Mouse (Mus musculus): ENCODE results near the gene Rfng. TPM values are rescaled to one million over a fixed set of nuclear protein-coding genes. Genes with fewer than 3 reads are reported as not detected.
"Not testable (repeated sequence)": the region's sequence is repeated elsewhere in the genome, so short reads cannot be mapped to it uniquely, and the experiment has no call there.

The Rfng gene
- total RNA-seq, 2 experiments from 2014 or later = 66.1 to 68.6 TPM

GRCm38 (mm10) chr11:120772749-120773148 lies 11.3 kb downstream of the Rfng start:
- DNase-seq = no peak

DNA sequence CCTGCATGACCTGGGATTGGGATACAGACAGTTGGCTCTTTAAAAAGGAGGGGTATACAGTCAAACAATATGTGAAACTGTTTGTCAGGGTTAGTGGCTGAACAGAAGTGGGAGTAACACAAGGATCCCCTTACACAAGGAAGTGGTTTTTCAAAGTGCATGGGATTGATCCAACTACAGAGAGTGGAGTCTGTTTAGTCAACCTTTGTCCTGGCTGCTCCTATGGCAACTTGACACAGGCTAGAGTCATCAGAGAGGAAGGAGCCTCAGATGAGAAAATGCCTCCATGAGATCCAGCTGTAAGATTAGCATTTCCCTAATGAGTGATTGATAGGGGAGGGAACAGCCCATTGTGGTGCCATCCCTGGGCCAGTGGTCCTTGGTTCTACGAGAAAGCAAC lies 15.8 kb downstream of the Rfng start:
- DNase-seq = no peak

DNA sequence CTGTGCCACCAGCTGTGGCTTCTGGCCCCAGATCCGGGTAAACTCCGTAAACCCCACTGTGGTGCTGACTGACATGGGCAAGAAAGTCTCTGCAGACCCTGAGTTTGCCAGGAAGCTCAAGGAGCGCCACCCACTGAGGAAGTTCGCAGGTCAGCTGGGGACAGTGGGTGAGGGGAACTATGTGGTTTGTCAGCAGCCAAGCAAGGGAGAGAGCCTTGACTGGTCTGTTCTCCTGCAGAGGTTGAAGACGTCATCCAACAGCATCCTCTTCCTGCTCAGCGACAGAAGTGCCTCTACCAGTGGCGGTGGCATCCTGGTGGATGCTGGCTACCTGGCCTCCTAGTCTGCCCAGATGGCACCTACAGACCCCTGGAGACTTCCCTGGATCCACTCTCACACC lies 17.0 kb downstream of the Rfng start:
- not testable (repeated sequence) for DNase-seq

DNA sequence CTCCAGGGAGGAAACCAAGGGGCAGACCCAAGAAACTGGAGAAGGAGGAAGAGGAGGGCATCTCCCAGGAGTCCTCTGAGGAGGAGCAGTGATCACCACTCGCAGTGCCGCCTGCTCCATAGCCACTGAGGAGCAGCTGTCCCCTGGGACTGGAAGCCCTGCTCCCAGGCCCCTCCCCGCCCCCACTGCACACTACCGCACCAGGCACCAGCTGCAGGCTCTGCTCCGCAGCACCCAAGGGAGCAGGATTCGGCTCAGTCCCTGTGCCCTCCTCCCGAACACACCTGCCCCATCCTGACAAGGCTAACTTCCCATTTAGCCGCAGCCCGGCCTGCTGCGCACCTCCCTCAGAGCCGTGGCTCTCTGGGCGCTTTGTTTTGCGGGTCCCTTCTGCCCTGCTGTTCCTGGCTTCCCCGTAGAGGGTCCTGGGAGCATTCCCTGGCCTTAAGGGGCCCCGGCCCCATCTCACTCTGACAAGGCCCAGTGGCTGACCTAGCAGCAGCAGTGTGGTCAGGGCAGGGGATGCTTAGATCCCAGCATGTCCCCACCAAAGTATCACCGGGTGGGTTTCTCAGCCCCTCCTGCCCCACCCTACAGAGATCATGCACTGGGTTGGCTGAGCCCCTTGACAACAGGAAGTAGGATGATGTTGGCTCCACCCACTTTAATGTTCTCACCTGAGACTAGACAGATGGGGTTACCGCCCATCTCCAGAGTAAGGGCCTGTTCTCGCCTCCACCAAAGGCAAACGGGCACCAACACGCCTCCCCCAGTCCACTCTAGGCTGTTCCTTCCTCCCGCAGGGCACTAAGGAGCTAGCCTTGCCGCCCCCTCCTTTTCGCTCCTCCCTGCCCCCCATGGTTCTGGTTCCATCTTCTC lies 20.6 kb downstream of the Rfng start:
- not testable (repeated sequence) for DNase-seq

GRCm38 (mm10) chr11:120762672-120763041 lies 21.4 kb downstream of the Rfng start, which contains the start of gene Hmga1b:
Gene Hmga1b, plus strand, starts transcription at chr11:120762794.
- not testable (repeated sequence) for DNase-seq

GRCm38 (mm10) chr11:120761811-120762671 lies 22.0 kb downstream of the Rfng start:
- no peak for DNase-seq

DNA sequence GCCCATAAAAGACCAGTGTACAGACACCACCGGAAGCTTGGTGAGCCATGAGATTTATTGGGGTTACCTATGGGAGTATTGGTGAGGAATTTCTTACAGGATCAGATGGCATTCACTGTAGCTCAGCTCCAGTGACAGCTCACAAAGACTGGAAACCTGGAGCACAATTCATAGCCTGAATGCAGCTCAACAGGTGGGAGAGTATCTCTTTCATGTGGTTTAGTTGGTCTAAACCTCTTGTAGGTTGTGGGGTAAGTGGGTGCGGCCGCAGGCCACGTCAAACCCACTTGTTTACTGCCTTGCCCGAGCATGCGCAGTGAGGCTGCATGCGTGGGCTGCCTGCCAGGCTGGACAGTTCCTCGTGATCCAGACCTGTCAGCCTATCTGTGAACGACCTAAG lies 23.8 kb downstream of the Rfng start:
- no peak for DNase-seq

DNA sequence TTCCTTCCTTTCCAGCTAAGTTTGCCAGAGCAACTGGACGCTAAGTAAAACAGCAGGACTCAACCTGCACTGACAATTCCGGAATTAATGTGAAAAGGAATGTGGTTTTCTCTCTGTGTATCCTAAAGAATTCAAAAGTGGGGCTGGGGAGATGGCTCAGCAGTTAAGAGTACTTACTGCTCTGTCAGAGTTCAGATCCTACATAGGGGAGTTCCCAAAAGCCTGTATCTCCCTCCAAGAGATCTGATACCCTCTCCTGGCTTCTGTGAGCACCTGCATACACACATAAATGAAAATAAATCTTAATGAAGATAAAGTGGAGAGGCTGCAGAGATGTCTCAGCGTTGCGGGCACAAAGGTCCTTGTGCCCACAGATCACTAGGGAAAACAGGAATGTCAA lies 32.4 kb downstream of the Rfng start:
- no peak for DNase-seq

DNA sequence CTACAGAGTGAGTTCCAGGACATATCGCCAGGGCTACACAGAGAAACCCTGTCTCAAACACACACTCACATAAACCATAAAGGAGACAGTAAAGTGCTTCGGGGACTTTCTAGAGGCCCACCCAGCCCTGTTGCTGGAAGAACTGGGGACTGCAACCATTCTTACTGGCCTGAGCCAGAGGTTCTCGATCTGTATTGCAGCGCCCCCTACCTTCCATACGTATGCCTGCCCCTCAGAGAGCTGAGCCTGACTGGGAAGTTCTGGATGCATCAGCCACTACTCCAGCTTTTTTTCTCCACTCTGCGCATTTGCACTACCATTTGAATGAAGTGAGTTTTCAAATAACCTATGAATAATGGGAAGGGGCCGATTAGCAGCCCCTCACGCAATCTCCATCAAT lies 34.6 kb downstream of the Rfng start:
- DNase-seq = no peak

GRCm38 (mm10) chr11:120747974-120748373 lies 36.0 kb downstream of the Rfng start:
- DNase-seq = no peak

DNA sequence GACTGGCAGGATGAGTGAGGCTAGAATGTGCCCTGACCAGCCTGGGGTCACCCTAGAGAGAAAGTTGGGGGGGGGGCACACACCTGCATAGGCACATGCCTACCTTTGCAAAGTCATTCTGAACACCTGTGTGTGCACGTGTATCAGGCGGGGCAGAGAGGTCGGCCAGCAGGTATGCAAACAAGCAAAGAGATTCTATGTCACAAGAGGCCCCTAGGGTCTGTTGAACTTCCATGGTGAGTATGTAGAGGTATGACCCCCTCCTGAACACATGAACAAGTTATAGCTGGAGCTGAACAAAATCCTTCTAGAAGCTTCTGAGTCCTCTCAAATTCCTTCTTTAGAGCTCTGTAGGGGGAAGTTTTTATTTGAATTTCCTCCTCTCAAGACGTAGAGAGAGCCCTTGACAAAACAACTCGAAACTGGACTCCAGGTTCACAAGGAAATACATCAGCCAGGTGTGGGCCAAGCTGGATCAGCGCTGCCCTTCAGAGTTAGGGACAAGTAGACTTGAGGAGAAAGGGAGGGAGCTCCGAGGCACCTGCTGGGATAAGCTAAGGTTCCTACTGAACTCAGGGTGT lies 39.8 kb downstream of the Rfng start:
- DNase-seq = no peak

DNA sequence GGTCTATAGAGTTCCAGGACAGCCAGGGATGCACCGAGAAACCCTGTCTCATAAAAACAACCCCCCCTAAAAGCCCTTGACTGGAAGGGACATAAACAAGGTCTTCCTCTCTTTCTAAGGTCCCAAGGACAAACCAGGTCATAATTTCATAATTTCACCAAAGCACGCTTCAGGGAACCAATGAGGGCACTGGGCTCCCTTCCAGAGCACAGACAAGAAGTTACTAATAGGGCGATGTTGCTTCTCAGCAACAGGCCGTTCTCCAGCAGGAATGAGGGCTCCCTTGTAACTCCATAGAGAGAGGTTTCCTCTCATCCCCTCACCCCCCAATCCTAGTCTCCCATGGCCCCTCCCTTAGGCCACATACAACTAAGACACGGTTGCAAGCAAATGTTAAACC lies 43.0 kb downstream of the Rfng start:
- no peak for DNase-seq

GRCm38 (mm10) chr11:120736424-120736823 lies 47.6 kb downstream of the Rfng start:
- no peak for DNase-seq

DNA sequence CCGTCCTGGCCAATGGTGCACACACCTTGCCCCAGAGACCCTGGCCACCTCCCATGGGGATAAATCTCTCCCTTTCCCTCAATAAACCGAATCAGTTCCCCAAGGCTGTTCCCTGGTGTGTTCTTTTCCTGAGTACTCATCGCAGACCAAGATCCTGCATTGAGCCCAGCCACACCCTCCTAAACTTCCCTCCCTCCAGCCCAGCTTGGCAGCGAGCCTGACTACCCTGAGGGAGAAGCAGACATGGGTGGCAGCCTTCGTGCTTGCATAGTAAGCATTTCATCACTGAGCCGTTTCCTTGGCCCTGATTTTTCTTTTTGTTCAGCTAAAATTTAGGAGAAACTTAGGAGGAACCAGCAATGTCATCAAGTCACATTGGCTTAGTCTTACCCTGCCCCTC lies 50.5 kb downstream of the Rfng start:
- no peak for DNase-seq

GRCm38 (mm10) chr11:120731858-120732680 lies 51.9 kb downstream of the Rfng start, which contains the start of gene Cbr2:
Gene Cbr2, minus strand, starts transcription at chr11:120732114.
- DNase-seq = no peak

DNA sequence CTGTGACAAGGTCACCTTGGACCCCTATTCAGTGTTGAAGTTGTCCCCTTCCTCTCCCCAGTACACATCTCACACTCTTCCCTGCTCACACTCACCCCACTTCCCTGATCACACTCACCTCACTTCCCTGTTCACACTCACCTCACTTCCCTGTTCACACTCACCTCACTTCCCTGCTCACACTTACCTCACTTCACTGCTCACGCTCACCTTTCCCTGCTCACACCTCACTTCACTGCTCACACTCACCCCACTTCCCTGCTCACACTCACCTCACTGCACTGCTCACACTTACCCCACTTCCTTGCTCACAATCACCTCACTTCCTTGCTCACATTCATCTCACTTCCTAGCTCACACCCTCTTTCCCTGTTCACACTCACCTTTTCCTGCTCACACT lies 52.6 kb downstream of the Rfng start:
- no peak for DNase-seq

Other genes starting within 250 kb of the Rfng start
- gene Mcrip1, start 234.5 kb downstream of the Rfng start, total RNA-seq (2021) = 10 to 100 TPM; 71.3 to 71.6 TPM
- not detected for gene Ppp1r27, start 233.1 kb downstream of the Rfng start, total RNA-seq (2021)
- 100 to 1,000 TPM; 118 to 122 TPM for gene P4hb, start 211.0 kb downstream of the Rfng start, total RNA-seq (2021)
- 100 to 1,000 TPM; 266 to 282 TPM for gene Arhgdia, start 202.6 kb downstream of the Rfng start, total RNA-seq (2021)
- gene Alyref, start 185.8 kb downstream of the Rfng start, total RNA-seq (2021) = 10 to 100 TPM; 60.0 to 67.6 TPM
- 100 to 1,000 TPM in 1 of 2 experiments, 10 to 100 TPM in 1; 85.0 to 103 TPM for gene Anapc11, start 185.8 kb downstream of the Rfng start, total RNA-seq (2021)
- 1 to 10 TPM; 1.2 to 1.8 TPM for gene Npb, start 175.7 kb downstream of the Rfng start, total RNA-seq (2021)
- 100 to 1,000 TPM; 138 to 157 TPM for gene Pcyt2, start 166.3 kb downstream of the Rfng start, total RNA-seq (2021)
- gene Sirt7, start 159.0 kb downstream of the Rfng start, total RNA-seq (2021) = 10 to 100 TPM; 40.7 to 41.5 TPM
- 10 to 100 TPM; 77.3 to 86.3 TPM for gene Mafg, start 150.6 kb downstream of the Rfng start, total RNA-seq (2021)
- gene Pycr1, start 140.4 kb downstream of the Rfng start, total RNA-seq (2021) = 1 to 10 TPM; 1.8 to 2.1 TPM
- gene Myadml2, start 136.0 kb downstream of the Rfng start, total RNA-seq (2021) = 1 to 10 TPM; 4.2 to 4.4 TPM
- 1 to 10 TPM; 3.6 to 3.7 TPM for gene Notum, start 123.0 kb downstream of the Rfng start, total RNA-seq (2021)
- gene Aspscr1, start 111.2 kb downstream of the Rfng start, total RNA-seq (2021) = 10 to 100 TPM; 45.6 to 47.6 TPM
- 10 to 100 TPM; 15.5 to 15.7 TPM for gene Cenpx, start 70.5 kb downstream of the Rfng start, total RNA-seq (2021)
- 10 to 100 TPM; 56.6 to 69.3 TPM for gene Lrrc45, start 70.3 kb downstream of the Rfng start, total RNA-seq (2021)
- 10 to 100 TPM; 36.5 to 41.0 TPM for gene Rac3, start 62.7 kb downstream of the Rfng start, total RNA-seq (2021)
- 10 to 100 TPM in 1 of 2 experiments, 1 to 10 TPM in 1; 8.1 to 10.8 TPM for gene Dcxr, start 56.9 kb downstream of the Rfng start, total RNA-seq (2021)
- 1 to 10 TPM; 1.7 to 2.3 TPM for gene Cbr2, start 52.1 kb downstream of the Rfng start, total RNA-seq (2021)
- gene Hmga1b, start 21.4 kb downstream of the Rfng start, total RNA-seq (2021) = 10 to 100 TPM; 19.5 to 20.1 TPM
- 100 to 1,000 TPM; 146 to 147 TPM for gene Gps1, start 65 bp upstream of the Rfng start, total RNA-seq (2021)
- gene Dus1l, start 12.2 kb upstream of the Rfng start, total RNA-seq (2021) = 10 to 100 TPM; 44.7 to 52.9 TPM
- 100 to 1,000 TPM; 173 to 191 TPM for gene Fasn, start 40.3 kb upstream of the Rfng start, total RNA-seq (2021)
- 1 to 10 TPM; 6.1 to 7.0 TPM for gene Ccdc57, start 148.7 kb upstream of the Rfng start, total RNA-seq (2021)
- 1 to 10 TPM; 2.3 to 2.5 TPM for gene Slc16a3, start 164.3 kb upstream of the Rfng start, total RNA-seq (2021)
- gene Csnk1d, start 207.1 kb upstream of the Rfng start, total RNA-seq (2021) = 100 to 1,000 TPM; 129 to 137 TPM